Mouse (Mus musculus) cerebellum, adult 18-20 months (tissue): ENCODE measurements at regions not wholly inside any gene's neighbourhood (a gene's known extent, or its start where the extent isn't known, plus 50 kb on each side); places are given as distances from the start of the nearest gene placed in this dataset.
A peak's percentile ranks its signal among the peaks of the same experiment; 100 is the strongest.

Source experiments
- DNase-seq, 2 experiments: peaks; one replicate each; pipeline ENCODE4 v3.0.0; 2021

- DNase-seq: no peak
Measured at GRCm38 (mm10) chr2:34038982-34039381, 151.2 kb upstream of the Mvb12b start.

- DNase-seq: no peak
Measured at GRCm38 (mm10) chr2:34033212-34033611, 145.5 kb upstream of the Mvb12b start.

GRCm38 (mm10) chr2:34031421-34031820, 143.7 kb upstream of the Mvb12b start:
- DNase-seq: no peak

- no peak for DNase-seq
Measured at GRCm38 (mm10) chr2:34031001-34031412, 143.3 kb upstream of the Mvb12b start.

GRCm38 (mm10) chr2:34027445-34027844, 139.7 kb upstream of the Mvb12b start:
- no peak for DNase-seq

- no peak for DNase-seq
Measured at GRCm38 (mm10) chr2:34026566-34027360, 139.0 kb upstream of the Mvb12b start.

GRCm38 (mm10) chr2:34025715-34026360, 138.1 kb upstream of the Mvb12b start:
- peak; percentile 55 to 67 for DNase-seq

GRCm38 (mm10) chr2:34017142-34017453, 129.4 kb upstream of the Mvb12b start:
- no peak for DNase-seq

GRCm38 (mm10) chr2:34016350-34017141, 128.8 kb upstream of the Mvb12b start:
- DNase-seq: no peak

GRCm38 (mm10) chr2:34015640-34015995, 127.9 kb upstream of the Mvb12b start:
- DNase-seq: no peak

- no peak for DNase-seq
Measured at GRCm38 (mm10) chr2:34014868-34015639, 127.3 kb upstream of the Mvb12b start.

GRCm38 (mm10) chr2:34010166-34010565, 122.4 kb upstream of the Mvb12b start:
- no peak for DNase-seq

- DNase-seq: no peak
Measured at GRCm38 (mm10) chr2:34007916-34008315, 120.2 kb upstream of the Mvb12b start.

- no peak for DNase-seq
Measured at GRCm38 (mm10) chr2:33997106-33997505, 109.4 kb upstream of the Mvb12b start.

GRCm38 (mm10) chr2:33996331-33996730, 108.6 kb upstream of the Mvb12b start:
- DNase-seq: no peak

- no peak for DNase-seq
Measured at GRCm38 (mm10) chr2:33991299-33991698, 103.6 kb upstream of the Mvb12b start.

GRCm38 (mm10) chr2:33990711-33991110, 103.0 kb upstream of the Mvb12b start:
- DNase-seq: no peak

GRCm38 (mm10) chr2:33989555-33990370, 102.0 kb upstream of the Mvb12b start:
- no peak for DNase-seq

- peak in 1 of 2 experiments; percentile 45 for DNase-seq
Measured at GRCm38 (mm10) chr2:33986420-33986819, 98.7 kb upstream of the Mvb12b start.

- no peak for DNase-seq
Measured at GRCm38 (mm10) chr2:33985316-33985715, 97.6 kb upstream of the Mvb12b start.

GRCm38 (mm10) chr2:33983112-33983748, 95.5 kb upstream of the Mvb12b start:
- DNase-seq: no peak

- DNase-seq: no peak
Measured at GRCm38 (mm10) chr2:33981936-33982335, 94.2 kb upstream of the Mvb12b start.
